Mouse (Mus musculus): ENCODE results near the gene Sfrp2.

- TF ChIP-seq CTCF (IDR thresholded peaks at IDR 0.05; ENCODE audit: extremely low read depth, insufficient read length, insufficient replicate concordance, low read depth, low read length), result no peak
- no peak for TF ChIP-seq POLR2A (IDR thresholded peaks at IDR 0.05; ENCODE audit: low read depth, low read length)
These were observed 9.3 kb downstream of the Sfrp2 start for GRCm38 (mm10) chr3:83775403-83775802.
